13 mouse cellular contexts compared by ENCODE assay signal in genomic region chr9:45693424-45694237, GRCm38 (mm10).
DNase-seq lines count a peak whose midpoint lies in the region; ATAC-seq and TF ChIP-seq lines count a peak whose summit lies in the region.
"Had no signal": no experiment of that assay in that cellular context is flagged by ENCODE, and none has a peak within 500 bp of the region (broad histone marks: within the 10 kb centered on the region; RNA-seq: fewer than 3 reads in every experiment).

No protein-coding gene starts in this region.

- no peak overlapping the region for H3K27ac ChIP-seq in kidney, postnatal 0 days
- H3K27ac ChIP-seq in kidney, embryonic 16.5 days (ENCODE audit: low read length), result no peak overlapping the region
- H3K27ac ChIP-seq in hindbrain, embryonic 13.5 days, result peak overlapping the region; percentile 88
- peak overlapping the region; percentile 70 for H3K27ac ChIP-seq in midbrain, embryonic 15.5 days
- no peak overlapping the region for H3K27ac ChIP-seq in liver, embryonic 11.5 days (ENCODE audit: low read depth, low read length)
- H3K27ac ChIP-seq: embryonic facial prominence, embryonic 15.5 days had no signal

- no peaks in the 10 kb centered on the region for H3K9me3 ChIP-seq in kidney, postnatal 0 days (replicated peaks; ENCODE audit: low read length)
- no peaks in the 10 kb centered on the region for H3K9me3 ChIP-seq in kidney, embryonic 16.5 days (ENCODE audit: low read length)
- no peaks in the 10 kb centered on the region for H3K9me3 ChIP-seq in hindbrain, embryonic 13.5 days
- H3K9me3 ChIP-seq in midbrain, embryonic 15.5 days, result no peaks in the 10 kb centered on the region
- no peaks in the 10 kb centered on the region for H3K9me3 ChIP-seq in liver, embryonic 11.5 days (ENCODE audit: control insufficient read depth, low read length)
- H3K9me3 ChIP-seq: embryonic facial prominence, embryonic 15.5 days; heart, embryonic 12.5 days had no signal

- H3K9ac ChIP-seq in kidney, postnatal 0 days (ENCODE audit: low read depth, low read length), result no peak overlapping the region
- no peak overlapping the region for H3K9ac ChIP-seq in kidney, embryonic 16.5 days (replicated peaks; ENCODE audit: low read length)
- 0 out of 2 replicates have a peak overlapping the region, but pooled peaks have one; percentile 35 for H3K9ac ChIP-seq in hindbrain, embryonic 13.5 days
- no peak overlapping the region for H3K9ac ChIP-seq in midbrain, embryonic 15.5 days
- H3K9ac ChIP-seq in liver, embryonic 11.5 days (ENCODE audit: low read depth, low read length), result no peak overlapping the region
- H3K9ac ChIP-seq: embryonic facial prominence, embryonic 15.5 days; heart, embryonic 12.5 days had no signal

- 28% methylated on average over 10 of the region's 10 CpGs for WGBS in kidney, postnatal 0 days
- 28% methylated on average over 10 of the region's 10 CpGs for WGBS in kidney, embryonic 16.5 days
- WGBS in hindbrain, embryonic 13.5 days, result 37% methylated on average over 10 of the region's 10 CpGs
- 17% methylated on average over 10 of the region's 10 CpGs for WGBS in midbrain, embryonic 15.5 days
- 42% methylated on average over 10 of the region's 10 CpGs for WGBS in liver, embryonic 11.5 days

- DNase-seq in kidney, postnatal 0 days (ENCODE audit: low spot score), result no peak
- peak; percentile 61 to 69 for DNase-seq in cerebellum, postnatal 14 days
- no peak for DNase-seq in liver, embryonic 11.5 days (ENCODE audit: low spot score)
- DNase-seq in right cerebral cortex, postnatal 10 days (ENCODE audit: low spot score in 2 of 2), result no peak
- DNase-seq: lung, adult 18-20 months; right cerebral cortex, adult 18-20 months had no signal

- H3K4me3 ChIP-seq in kidney, postnatal 0 days (replicated peaks; ENCODE audit: low read depth, low read length), result no peak overlapping the region
- no peak overlapping the region for H3K4me3 ChIP-seq in kidney, embryonic 16.5 days (ENCODE audit: low read length)
- H3K4me3 ChIP-seq in hindbrain, embryonic 13.5 days, result no peak overlapping the region
- H3K4me3 ChIP-seq in midbrain, embryonic 15.5 days, result no peak overlapping the region
- H3K4me3 ChIP-seq in liver, embryonic 11.5 days (ENCODE audit: low read depth, low read length), result no peak overlapping the region
- H3K4me3 ChIP-seq: embryonic facial prominence, embryonic 15.5 days; heart, embryonic 12.5 days had no signal

- no peak for ATAC-seq in kidney, postnatal 0 days (replicated peaks; ENCODE audit: low FRiP score, low read depth)
- no peak for ATAC-seq in kidney, embryonic 16.5 days (ENCODE audit: low FRiP score, low TSS enrichment)
- peak; percentile 74 for ATAC-seq in hindbrain, embryonic 13.5 days (ENCODE audit: low FRiP score)
- ATAC-seq in midbrain, embryonic 15.5 days (replicated peaks), result peak; percentile 48
- ATAC-seq in liver, embryonic 11.5 days (replicated peaks; ENCODE audit: low FRiP score), result no peak
- ATAC-seq in inflammation-experienced regulatory T-cells, adult 6 months, result no peak
- ATAC-seq: CD4-positive, CD25-positive, alpha-beta regulatory T cell, adult 4 months had no signal

- no peaks in the 10 kb centered on the region for H3K36me3 ChIP-seq in kidney, postnatal 0 days (ENCODE audit: insufficient read depth, low read length)
- H3K36me3 ChIP-seq in kidney, embryonic 16.5 days (ENCODE audit: insufficient read depth, low read length), result no peaks in the 10 kb centered on the region
- no peaks in the 10 kb centered on the region for H3K36me3 ChIP-seq in hindbrain, embryonic 13.5 days
- no peaks in the 10 kb centered on the region for H3K36me3 ChIP-seq in midbrain, embryonic 15.5 days (replicated peaks)
- H3K36me3 ChIP-seq in liver, embryonic 11.5 days (ENCODE audit: control insufficient read depth, insufficient read depth, low read length), result no peaks in the 10 kb centered on the region
- H3K36me3 ChIP-seq: embryonic facial prominence, embryonic 15.5 days; heart, embryonic 12.5 days had no signal

- H3K4me1 ChIP-seq in kidney, postnatal 0 days (replicated peaks; ENCODE audit: insufficient read depth, low read length), result 0 out of 2 replicates have a peak, but pooled peaks cover 4% of the 10 kb centered on the region
- peaks cover 10% of the 10 kb centered on the region; the same call in 1 of the 2 replicates for H3K4me1 ChIP-seq in kidney, embryonic 16.5 days (ENCODE audit: insufficient read depth, low read length)
- peaks cover 69% of the 10 kb centered on the region for H3K4me1 ChIP-seq in hindbrain, embryonic 13.5 days (replicated peaks)
- peaks cover 37% of the 10 kb centered on the region for H3K4me1 ChIP-seq in midbrain, embryonic 15.5 days
- no peaks in the 10 kb centered on the region; the same call in 1 of the 2 replicates for H3K4me1 ChIP-seq in liver, embryonic 11.5 days (replicated peaks; ENCODE audit: control insufficient read depth, insufficient read depth, low read length)
- H3K4me1 ChIP-seq: embryonic facial prominence, embryonic 15.5 days had no signal

- no peaks in the 10 kb centered on the region for H3K27me3 ChIP-seq in kidney, postnatal 0 days (ENCODE audit: insufficient read depth, low read length)
- no peaks in the 10 kb centered on the region for H3K27me3 ChIP-seq in kidney, embryonic 16.5 days (ENCODE audit: insufficient read depth, low read length)
- H3K27me3 ChIP-seq in hindbrain, embryonic 13.5 days, result no peaks in the 10 kb centered on the region
- no peaks in the 10 kb centered on the region for H3K27me3 ChIP-seq in midbrain, embryonic 15.5 days (replicated peaks)
- H3K27me3 ChIP-seq in liver, embryonic 11.5 days (replicated peaks; ENCODE audit: control insufficient read depth, insufficient read depth, low read length), result peaks cover 2% of the 10 kb centered on the region; the same call in 1 of the 2 replicates
- H3K27me3 ChIP-seq: embryonic facial prominence, embryonic 15.5 days had no signal

- H3K4me2 ChIP-seq in kidney, postnatal 0 days (ENCODE audit: low read length), result no peak overlapping the region
- no peak overlapping the region for H3K4me2 ChIP-seq in kidney, embryonic 16.5 days (replicated peaks; ENCODE audit: low read depth, low read length)
- H3K4me2 ChIP-seq in hindbrain, embryonic 13.5 days, result no peak overlapping the region
- no peak overlapping the region for H3K4me2 ChIP-seq in midbrain, embryonic 15.5 days
- no peak overlapping the region for H3K4me2 ChIP-seq in liver, embryonic 11.5 days
- H3K4me2 ChIP-seq: embryonic facial prominence, embryonic 15.5 days; heart, embryonic 12.5 days had no signal

- TF ChIP-seq CTCF in kidney, postnatal 0 days (IDR thresholded peaks at IDR 0.05; ENCODE audit: low read depth), result peak; percentile 13; the same call in 1 of the 2 replicates

Comparison
In these comparisons a context has a peak if more than half of its experiments do, and no peak if none do; other contexts are left out.
1. ATAC-seq: peak in hindbrain, embryonic 13.5 days (single experiment) and midbrain, embryonic 15.5 days (single experiment); none in kidney, postnatal 0 days (single experiment), kidney, embryonic 16.5 days (single experiment), liver, embryonic 11.5 days (single experiment) and inflammation-experienced regulatory T-cells, adult 6 months (single experiment).
2. DNase-seq: peak in cerebellum, postnatal 14 days (2 of 2); none in kidney, postnatal 0 days (single experiment), liver, embryonic 11.5 days (single experiment) and right cerebral cortex, postnatal 10 days (0 of 2).
3. H3K27ac ChIP-seq: peak in hindbrain, embryonic 13.5 days (single experiment) and midbrain, embryonic 15.5 days (single experiment); none in kidney, postnatal 0 days (single experiment), kidney, embryonic 16.5 days (single experiment) and liver, embryonic 11.5 days (single experiment).